Mouse (Mus musculus) cerebellum, adult 8-10 months (tissue): ENCODE results near the gene Pgls.

Source experiments
- DNase-seq: peaks from one replicate; pipeline ENCODE4 v3.0.0; 2022

Gene Pgls

GRCm38 (mm10) chr8:71569366-71570290, 22.3 kb upstream of the Pgls start:
- DNase-seq = peak; percentile 97

GRCm38 (mm10) chr8:71570291-71570954, 21.6 kb upstream of the Pgls start:
- DNase-seq = peak; percentile 96

GRCm38 (mm10) chr8:71572077-71572476, 19.9 kb upstream of the Pgls start:
- DNase-seq = peak; percentile 33

DNA sequence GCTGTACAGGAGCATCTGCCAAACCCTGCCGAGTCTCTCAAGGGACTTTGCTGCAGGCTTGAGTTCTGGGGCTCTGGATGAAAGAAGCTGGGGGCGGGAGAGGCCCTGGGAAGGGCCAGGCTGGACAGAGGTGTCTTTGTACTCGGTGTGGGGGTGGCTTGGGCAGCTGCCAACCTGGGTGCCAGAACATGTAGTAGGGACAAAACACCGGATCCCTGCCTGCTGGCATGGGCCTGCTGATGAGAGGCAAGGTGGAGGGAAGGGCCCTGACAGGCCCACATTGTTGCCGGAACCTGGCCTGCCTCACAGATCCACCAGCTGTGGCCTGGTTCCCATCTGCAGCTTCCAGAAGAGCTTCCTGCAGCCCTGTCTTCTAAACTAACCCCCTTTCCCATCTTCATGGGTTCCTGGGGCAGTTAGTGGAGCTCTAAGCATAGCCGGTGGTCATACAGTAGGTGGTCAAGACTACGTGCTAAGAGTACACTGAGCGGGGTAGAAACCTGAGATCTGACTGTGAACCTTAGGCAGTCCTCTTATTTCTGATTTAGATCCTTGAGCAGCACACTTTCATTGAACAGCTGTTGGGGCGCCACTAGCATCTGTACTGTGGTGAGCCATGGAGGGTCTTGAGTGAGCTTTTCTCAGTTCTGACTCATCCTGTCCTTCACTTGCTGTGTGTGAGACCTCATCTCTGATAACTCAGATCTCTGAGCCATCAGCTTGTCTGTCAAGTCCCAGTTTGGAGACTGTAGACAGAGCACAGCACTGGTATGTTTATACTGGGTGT, 18.9 kb upstream of the Pgls start:
- peak; percentile 67 for DNase-seq

- DNase-seq = no peak
Measured at GRCm38 (mm10) chr8:71574426-71574825, 17.6 kb upstream of the Pgls start.

DNA sequence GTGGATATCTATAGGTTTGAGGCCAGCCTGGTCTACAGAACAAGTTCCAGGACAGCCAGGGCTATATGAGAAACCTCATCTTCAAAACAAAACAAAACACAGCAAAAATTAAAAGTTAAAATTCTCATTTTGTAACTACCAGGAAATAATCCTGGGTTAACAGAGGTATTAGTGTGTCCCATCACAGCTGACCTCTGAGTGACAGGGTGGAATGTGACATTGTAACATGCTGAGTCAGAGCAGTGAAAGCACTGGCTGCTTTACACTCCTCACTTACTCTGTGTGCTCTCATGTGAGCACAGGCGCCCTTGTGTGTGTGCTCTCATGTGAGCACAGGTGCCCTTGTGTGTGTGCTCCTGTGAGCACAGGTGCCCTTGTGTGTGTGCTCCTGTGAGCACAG, 17.0 kb upstream of the Pgls start:
- no peak for DNase-seq

- peak; percentile 21 for DNase-seq
Measured at GRCm38 (mm10) chr8:71577856-71578387, 14.1 kb upstream of the Pgls start.

GRCm38 (mm10) chr8:71579009-71579408, 13.0 kb upstream of the Pgls start:
- DNase-seq = no peak

GRCm38 (mm10) chr8:71579476-71579875, 12.5 kb upstream of the Pgls start:
- DNase-seq = peak; percentile 23

GRCm38 (mm10) chr8:71580201-71580600, 11.8 kb upstream of the Pgls start:
- no peak for DNase-seq

- no peak for DNase-seq
Measured at GRCm38 (mm10) chr8:71586891-71587290, 5.1 kb upstream of the Pgls start.

- DNase-seq = no peak
Measured at GRCm38 (mm10) chr8:71588762-71589161, 3.2 kb upstream of the Pgls start.

DNA sequence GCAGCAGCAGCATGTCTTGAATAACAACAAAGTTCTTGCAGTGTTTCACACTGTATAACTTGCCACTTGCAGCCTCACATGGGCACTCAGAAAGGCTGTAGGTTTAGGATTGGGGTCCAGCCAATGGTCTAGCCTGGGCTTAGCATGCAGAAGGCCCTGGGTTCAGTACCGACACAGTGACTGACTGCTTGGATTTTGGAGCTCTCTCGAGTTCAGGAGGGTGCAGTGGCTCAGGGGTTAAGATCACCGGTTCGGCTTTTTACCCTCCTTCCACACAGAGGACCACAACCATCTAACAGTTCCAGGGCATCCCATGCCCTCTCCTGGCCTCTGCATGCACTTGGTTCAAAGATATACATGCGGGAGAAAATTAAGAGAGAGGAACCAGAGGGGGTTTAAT, 959 bp upstream of the Pgls start:
- peak; percentile 17 for DNase-seq

DNA sequence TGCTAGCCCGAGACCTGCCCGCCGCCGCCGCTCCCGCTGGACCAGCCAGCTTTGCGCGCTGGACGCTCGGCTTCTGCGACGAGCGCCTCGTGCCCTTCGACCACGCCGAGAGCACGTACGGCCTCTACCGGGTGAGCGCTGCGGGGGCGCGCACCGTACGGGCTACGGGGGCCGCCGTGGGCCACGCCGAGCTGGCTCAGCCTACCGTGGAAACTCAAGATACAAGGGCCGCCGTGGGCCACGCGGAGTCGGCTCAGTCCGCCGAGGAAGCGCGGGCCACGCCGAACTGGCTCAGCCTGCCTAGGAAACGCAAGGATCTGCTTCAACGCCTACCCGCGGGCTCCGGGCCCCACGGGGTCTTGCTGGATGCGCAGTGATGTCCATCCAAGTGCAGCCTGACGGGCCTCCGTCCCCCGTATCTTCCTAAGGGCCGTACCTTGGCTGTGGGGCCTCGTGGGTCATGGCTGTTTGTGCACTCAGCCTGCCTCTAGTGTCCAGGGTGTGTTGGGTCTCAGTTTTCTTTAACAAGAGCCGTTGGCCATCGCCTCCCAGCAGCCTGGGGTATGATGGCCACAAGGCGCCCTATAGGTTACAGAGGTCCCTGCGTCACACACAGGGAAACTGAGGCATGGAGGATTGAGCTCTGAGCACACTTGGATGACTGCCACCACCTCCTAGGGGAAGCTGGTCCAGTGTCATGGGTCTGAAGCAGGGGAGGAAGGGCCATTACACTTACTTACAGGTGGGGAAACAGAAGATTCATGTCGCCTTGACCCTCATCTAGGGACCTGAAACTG, 596 bp downstream of the Pgls start:
- peak; percentile 93 for DNase-seq

- no peak for DNase-seq
Measured at GRCm38 (mm10) chr8:71593556-71594323, 1.8 kb downstream of the Pgls start.

- no peak for DNase-seq
Measured at GRCm38 (mm10) chr8:71594324-71594722, 2.3 kb downstream of the Pgls start.

DNA sequence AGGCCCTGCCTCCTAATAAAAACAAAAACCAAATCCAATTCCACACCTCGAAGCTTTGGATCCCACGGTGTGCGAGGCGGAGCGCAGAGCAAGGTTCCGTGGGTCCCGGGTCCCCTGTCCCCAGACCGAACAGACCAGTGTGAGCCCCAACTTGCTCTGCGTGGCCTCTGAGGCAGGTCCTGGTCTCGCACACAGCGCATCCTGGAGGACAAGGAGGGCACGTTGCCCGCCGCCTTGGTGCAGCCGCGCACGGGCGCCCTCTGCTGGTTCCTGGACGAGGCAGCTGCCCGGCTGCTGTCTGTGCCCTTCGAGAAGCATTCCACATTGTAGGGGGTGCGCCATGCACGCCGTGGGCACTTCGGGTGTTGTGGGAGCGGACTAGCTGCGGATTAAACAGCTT, 3.9 kb downstream of the Pgls start:
- peak; percentile 94 for DNase-seq

DNA sequence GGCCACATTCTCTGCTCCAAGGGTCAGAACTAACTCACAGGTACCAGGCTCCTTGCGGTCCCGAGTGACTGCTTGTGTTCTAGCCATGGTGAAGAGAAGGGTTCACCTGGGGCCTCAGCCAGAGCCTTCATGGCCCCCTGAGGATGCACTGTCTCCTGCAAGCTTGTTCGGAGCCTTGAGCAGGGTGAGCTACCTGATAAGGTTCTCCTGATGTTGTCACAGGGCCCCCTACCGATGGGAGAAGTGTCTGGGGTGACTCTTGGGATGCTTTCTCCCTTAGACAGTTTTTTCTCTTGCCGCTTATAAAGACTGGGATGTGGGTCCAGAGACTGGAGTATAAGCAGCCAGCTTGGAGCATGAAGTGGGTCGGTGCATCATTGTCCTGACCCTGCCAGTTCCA, 4.4 kb downstream of the Pgls start:
- DNase-seq = no peak

GRCm38 (mm10) chr8:71596798-71597197, 4.8 kb downstream of the Pgls start:
- no peak for DNase-seq

GRCm38 (mm10) chr8:71597451-71597850, 5.5 kb downstream of the Pgls start, which contains the start of gene Fam129c:
Gene Fam129c, plus strand, starts transcription at chr8:71597648.
- DNase-seq = no peak

GRCm38 (mm10) chr8:71598375-71598774, 6.4 kb downstream of the Pgls start:
- no peak for DNase-seq
